Mouse (Mus musculus) lung, adult 2 months (tissue): ENCODE measurements around the gene Wdr81.

Source experiments
- CTCF ChIP-seq: fragments of 200-500 bp; IDR thresholded peaks from 2 replicates; pipeline ENCODE4 v1.5.1; 2011; ENCODE audit warnings: mild to moderate bottlenecking, low read length, control low read depth; ENCODE audit not compliant: insufficient read depth
- POLR2A ChIP-seq: fragments of 200-500 bp; IDR thresholded peaks from 2 replicates; pipeline ENCODE4 v1.6.1; 2011; ENCODE audit warnings: low read depth, mild to moderate bottlenecking, control low read depth, low read length, borderline replicate concordance; ENCODE audit errors: extremely low read depth

- no peak for TF ChIP-seq POLR2A
- TF ChIP-seq CTCF = no peak
Observed at GRCm38 (mm10) chr11:75424033-75424432, 30.5 kb downstream of the Wdr81 start.
